Mouse (Mus musculus) left cerebral cortex, adult 6 months (tissue): ENCODE results near the gene Hist1h2ai. TPM values are rescaled to one million over a fixed set of nuclear protein-coding genes. Genes with fewer than 3 reads are reported as not detected.

Experiments
- long read RNA-seq, 2 experiments: library from polyadenylated mRNA; unstranded; transcript quantifications; one replicate each; pipeline ENCODE4 v2.0.0; 2019 to 2020
- polyA plus RNA-seq: library from polyadenylated mRNA; unstranded; fragments of <200 nt; fragmentation: Nextera tagmentation; gene quantifications from 2 replicates; pipeline ENCODE4 v1.2.3, GENCODE M21; 2021

The Hist1h2ai gene
- polyA plus RNA-seq = not detected in 2 replicates
- long read RNA-seq, experiment 1 = 0 reads
- long read RNA-seq, experiment 2 = 0 reads

GRCm38 (mm10) chr13:21715864-21716539, at the start of gene Hist1h2ai, which contains the start of gene Hist1h2bl:
TSS of gene Hist1h2ai (plus strand) at chr13:21716422.
TSS of gene Hist1h2bl (minus strand) at chr13:21716143.

GRCm38 (mm10) chr13:21677305-21677704, 38.9 kb upstream of the Hist1h2ai start, which contains the start of gene Olfr1360:
TSS of gene Olfr1360 (minus strand) at chr13:21677405.

DNA sequence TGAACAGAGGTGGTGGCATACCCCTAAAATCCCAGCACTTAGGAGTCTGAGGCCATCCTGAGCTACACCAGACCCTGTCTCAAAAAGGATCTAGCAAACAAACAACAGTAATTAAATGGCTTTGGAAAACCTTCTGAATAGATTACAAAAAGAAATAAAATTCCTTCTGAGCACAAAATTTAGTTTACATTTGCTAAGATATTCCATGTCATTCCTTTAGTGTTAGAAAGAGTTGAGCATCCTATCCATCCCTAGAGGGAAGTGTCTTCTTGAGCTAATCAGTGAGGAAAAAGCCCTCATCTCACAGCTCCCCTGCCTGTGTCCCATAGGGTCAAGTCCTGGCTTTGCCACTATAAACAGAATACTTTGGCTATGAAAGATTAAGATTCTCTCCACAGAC, 18.4 kb upstream of the Hist1h2ai start, which contains the start of gene Olfr1359:
Gene Olfr1359 (plus strand): TSS at position 301 of the 400 bp plus-strand sequence.

GRCm38 (mm10) chr13:21717397-21718357, 1.5 kb downstream of the Hist1h2ai start, which contains the start of gene Hist1h3h:
TSS of gene Hist1h3h (plus strand) at chr13:21717659.

GRCm38 (mm10) chr13:21721757-21722372, 5.6 kb downstream of the Hist1h2ai start, which contains the start of gene Hist1h2bm:
TSS of gene Hist1h2bm (plus strand) at chr13:21722044.

DNA sequence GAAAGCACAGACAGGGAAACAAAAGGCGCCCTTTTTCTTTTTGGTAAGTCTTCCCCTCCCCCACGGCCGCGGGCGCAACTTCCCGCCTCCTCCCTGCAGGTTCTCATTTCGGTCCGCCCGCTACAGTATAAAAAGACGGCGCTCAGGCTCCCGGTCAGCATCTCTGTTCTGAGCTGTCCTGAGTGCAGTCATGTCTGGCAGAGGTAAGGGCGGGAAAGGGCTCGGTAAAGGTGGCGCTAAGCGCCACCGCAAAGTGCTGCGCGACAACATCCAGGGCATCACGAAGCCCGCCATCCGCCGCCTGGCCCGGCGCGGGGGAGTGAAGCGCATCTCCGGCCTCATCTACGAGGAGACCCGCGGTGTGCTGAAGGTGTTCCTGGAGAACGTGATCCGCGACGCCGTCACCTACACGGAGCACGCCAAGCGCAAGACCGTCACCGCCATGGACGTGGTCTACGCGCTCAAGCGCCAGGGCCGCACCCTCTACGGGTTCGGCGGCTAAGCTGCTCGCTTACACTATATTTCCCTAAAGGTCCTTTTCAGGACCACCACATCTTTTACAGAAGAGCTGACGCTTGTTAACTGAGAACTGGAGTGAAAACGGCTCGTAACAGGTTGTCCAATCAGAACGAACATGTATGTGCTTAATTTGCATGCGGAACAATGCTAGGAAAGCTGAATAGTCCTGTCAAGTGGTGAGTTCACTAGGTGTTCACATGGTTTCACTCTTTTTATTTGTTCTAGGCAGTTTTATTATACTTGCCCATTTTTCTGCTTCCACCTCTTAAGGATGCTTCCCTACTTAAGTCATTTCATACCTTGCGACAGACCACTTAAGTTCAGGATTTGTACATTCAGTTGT, 18.9 kb downstream of the Hist1h2ai start, which contains the start of gene Hist1h4j:
Gene Hist1h4j (plus strand): TSS at position 159 of the 862 bp plus-strand sequence.

GRCm38 (mm10) chr13:21750159-21751017, 34.2 kb downstream of the Hist1h2ai start, which contains the start of gene Hist1h4k:
TSS of gene Hist1h4k (minus strand) at chr13:21750505.

DNA sequence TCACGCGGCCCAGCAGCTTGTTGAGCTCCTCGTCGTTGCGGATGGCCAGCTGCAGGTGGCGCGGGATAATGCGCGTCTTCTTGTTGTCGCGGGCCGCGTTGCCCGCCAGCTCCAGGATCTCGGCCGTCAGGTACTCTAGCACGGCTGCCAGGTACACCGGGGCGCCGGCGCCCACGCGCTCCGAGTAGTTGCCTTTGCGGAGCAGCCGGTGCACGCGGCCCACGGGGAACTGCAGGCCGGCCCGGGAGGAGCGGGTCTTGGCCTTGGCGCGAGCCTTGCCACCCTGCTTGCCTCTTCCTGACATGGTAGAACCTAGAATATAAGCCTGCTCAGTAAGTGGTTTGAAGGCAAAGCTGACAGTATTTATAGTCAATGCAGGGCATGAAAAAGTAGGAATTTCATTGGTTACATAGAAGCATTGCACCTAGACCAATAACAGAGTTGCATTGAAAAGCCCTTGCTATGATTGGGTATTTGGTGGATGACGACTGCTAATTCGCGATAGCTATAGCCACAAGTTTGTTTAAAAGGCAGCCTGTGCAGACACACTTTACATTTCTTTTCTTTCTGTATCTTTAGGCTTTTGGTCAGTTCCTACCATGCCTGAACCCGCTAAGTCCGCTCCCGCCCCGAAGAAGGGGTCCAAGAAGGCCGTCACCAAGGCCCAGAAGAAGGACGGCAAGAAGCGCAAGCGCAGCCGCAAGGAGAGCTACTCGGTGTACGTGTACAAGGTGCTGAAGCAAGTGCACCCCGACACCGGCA, 37.5 kb downstream of the Hist1h2ai start, which contains the start of the genes Hist1h2ak and Hist1h2bn:
Gene Hist1h2ak (minus strand): TSS at position 304 of the 762 bp plus-strand sequence.
Gene Hist1h2bn (plus strand): TSS at position 600 of the 762 bp plus-strand sequence.

Other genes starting within 250 kb of the Hist1h2ai start
- gene Nkapl, start 247.9 kb upstream of the Hist1h2ai start, polyA plus RNA-seq = 1.5 TPM in 2 replicates
- gene Zkscan4, start 237.5 kb upstream of the Hist1h2ai start, polyA plus RNA-seq = 3.1 and 3.4 TPM in 2 replicates
- gene Gm10065, start 237.0 kb upstream of the Hist1h2ai start, polyA plus RNA-seq = 3.9 TPM in 1 of 2 replicates, not detected in the other
- 1.5 and 2.0 TPM in 2 replicates for gene AK157302, start 221.2 kb upstream of the Hist1h2ai start, polyA plus RNA-seq
- gene Gm11273, start 215.0 kb upstream of the Hist1h2ai start, polyA plus RNA-seq = 13.2 and 14.1 TPM in 2 replicates
- 3.0 and 3.3 TPM in 2 replicates for gene Zkscan8, start 185.3 kb upstream of the Hist1h2ai start, polyA plus RNA-seq
- 0.09 TPM in 1 of 2 replicates, not detected in the other for gene Olfr1366, start 173.6 kb upstream of the Hist1h2ai start, polyA plus RNA-seq
- gene Olfr1535, start 156.5 kb upstream of the Hist1h2ai start, polyA plus RNA-seq = 0.06 TPM in 1 of 2 replicates, not detected in the other
- gene Olfr1364, start 134.7 kb upstream of the Hist1h2ai start, polyA plus RNA-seq = not detected in 2 replicates
- gene Olfr1362, start 102.4 kb upstream of the Hist1h2ai start, polyA plus RNA-seq = not detected in 2 replicates
- gene Olfr11, start 73.9 kb upstream of the Hist1h2ai start, polyA plus RNA-seq = not detected in 2 replicates
- gene Olfr1361, start 53.0 kb upstream of the Hist1h2ai start, polyA plus RNA-seq = not detected in 2 replicates
- not detected in 2 replicates for gene Olfr1360, start 39.0 kb upstream of the Hist1h2ai start, polyA plus RNA-seq
- not detected in 2 replicates for gene Olfr1359, start 18.3 kb upstream of the Hist1h2ai start, polyA plus RNA-seq
- gene Hist1h2bl, start 279 bp upstream of the Hist1h2ai start, polyA plus RNA-seq = not detected in 2 replicates
- gene Hist1h3h, start 1.2 kb downstream of the Hist1h2ai start, polyA plus RNA-seq = not detected in 2 replicates
- not detected in 2 replicates for gene Hist1h2bm, start 5.6 kb downstream of the Hist1h2ai start, polyA plus RNA-seq
- 0.83 and 0.92 TPM in 2 replicates for gene Hist1h4j, start 18.6 kb downstream of the Hist1h2ai start, polyA plus RNA-seq
- 0.70 and 3.0 TPM in 2 replicates for gene Hist1h4k, start 34.1 kb downstream of the Hist1h2ai start, polyA plus RNA-seq
- gene Hist1h2ak, start 37.4 kb downstream of the Hist1h2ai start, polyA plus RNA-seq = 1.8 TPM in 1 of 2 replicates, not detected in the other
- gene Hist1h2bn, start 37.7 kb downstream of the Hist1h2ai start, polyA plus RNA-seq = 1.0 and 2.3 TPM in 2 replicates
- gene Hist1h1b, start 64.2 kb downstream of the Hist1h2ai start, polyA plus RNA-seq = 0.59 and 0.97 TPM in 2 replicates
- gene Hist1h3i, start 66.9 kb downstream of the Hist1h2ai start, polyA plus RNA-seq = 1.7 and 2.9 TPM in 2 replicates
- gene Hist1h2an, start 70.8 kb downstream of the Hist1h2ai start, polyA plus RNA-seq = 2.4 TPM in 1 of 2 replicates, not detected in the other
- gene Hist1h2bp, start 71.0 kb downstream of the Hist1h2ai start, polyA plus RNA-seq = not detected in 2 replicates
- gene Hist1h2bq, start 93.8 kb downstream of the Hist1h2ai start, polyA plus RNA-seq = 0.40 and 1.2 TPM in 2 replicates
- gene Hist1h2ao, start 94.0 kb downstream of the Hist1h2ai start, polyA plus RNA-seq = not detected in 2 replicates
- gene Hist1h4m, start 95.3 kb downstream of the Hist1h2ai start, polyA plus RNA-seq = 1.8 and 3.3 TPM in 2 replicates
- 0.64 and 2.7 TPM in 2 replicates for gene Hist1h4n, start 115.8 kb downstream of the Hist1h2ai start, polyA plus RNA-seq
- gene Hist1h2ap, start 117.1 kb downstream of the Hist1h2ai start, polyA plus RNA-seq = 68.6 TPM in 2 replicates
- not detected in 2 replicates for gene Hist1h2br, start 117.3 kb downstream of the Hist1h2ai start, polyA plus RNA-seq
- gene Zfp184, start 228.7 kb downstream of the Hist1h2ai start, polyA plus RNA-seq = 1.6 and 2.5 TPM in 2 replicates